ENCODE assay signal across 25 mouse cellular contexts in the genomic region with DNA sequence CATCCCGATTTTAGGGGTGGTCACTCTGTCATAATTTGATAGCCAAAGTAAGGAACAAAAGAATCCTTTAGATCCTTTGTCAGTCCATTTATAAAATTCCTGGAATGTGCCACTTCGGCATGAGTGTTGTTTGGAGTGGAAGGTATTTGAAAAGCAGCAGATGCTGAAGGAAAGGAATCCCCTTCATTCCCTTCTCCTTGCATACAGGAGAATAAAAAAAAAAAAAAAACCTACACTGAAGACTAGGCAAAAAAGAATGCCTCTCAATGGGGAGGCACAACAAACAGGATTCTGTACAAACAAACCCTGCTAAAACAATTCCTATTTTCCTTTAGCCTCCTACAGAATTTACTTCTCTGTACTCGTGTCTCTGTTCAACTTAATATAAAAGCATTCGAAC. TPM values are rescaled to one million over a fixed set of nuclear protein-coding genes. Genes with fewer than 3 reads are reported as not detected.
DNase-seq lines count a peak whose midpoint lies in the region; ATAC-seq and TF ChIP-seq lines count a peak whose summit lies in the region.
"Had no signal": no experiment of that assay in that cellular context is flagged by ENCODE, and none has a peak within 500 bp of the region (broad histone marks: within the 10 kb centered on the region; RNA-seq: fewer than 3 reads in every experiment).

No protein-coding gene starts in this region.

- H3K4me1 ChIP-seq in lung, postnatal 0 days (ENCODE audit: insufficient read depth, low read depth, low read length) = no peaks in the 10 kb centered on the region
- peaks cover 3 to 10% of the 10 kb centered on the region in 2 experiments; a peak in 3 of 4 replicates for H3K4me1 ChIP-seq in MEL (ENCODE audit: control insufficient read depth in 1 of 2, insufficient read depth in 2 of 2, low read length in 2 of 2)
- H3K4me1 ChIP-seq in midbrain, postnatal 0 days (ENCODE audit: insufficient read depth, low read length) = no peaks in the 10 kb centered on the region
- H3K4me1 ChIP-seq: embryonic facial prominence, embryonic 13.5 days; embryonic facial prominence, embryonic 15.5 days; forebrain, embryonic 12.5 days had no signal

- no peak for TF ChIP-seq CTCF in lung, postnatal 0 days (IDR thresholded peaks at IDR 0.05)
- no peak for TF ChIP-seq CTCF in MEL (IDR thresholded peaks at IDR 0.05 in 2 of 3, conservative IDR thresholded peaks at IDR 0.05 in 1 of 3; ENCODE audit: control insufficient read depth in 1 of 3, insufficient read depth in 1 of 3, low read depth in 2 of 3, low read length in 3 of 3, poor library complexity in 1 of 3, severe bottlenecking in 1 of 3)
- no peak for TF ChIP-seq CTCF in midbrain, postnatal 0 days (IDR thresholded peaks at IDR 0.05)

- H3K36me3 ChIP-seq in lung, postnatal 0 days (ENCODE audit: insufficient read depth, low read length) = no peaks in the 10 kb centered on the region
- H3K36me3 ChIP-seq in MEL (ENCODE audit: control insufficient read depth in 1 of 2, insufficient read depth in 2 of 2, low read length in 2 of 2) = peaks cover 0 to 5% of the 10 kb centered on the region in 2 experiments; a peak in 1 of 4 replicates
- no peaks in the 10 kb centered on the region for H3K36me3 ChIP-seq in midbrain, postnatal 0 days (ENCODE audit: insufficient read depth, low read length)
- H3K36me3 ChIP-seq: embryonic facial prominence, embryonic 13.5 days; embryonic facial prominence, embryonic 15.5 days; forebrain, embryonic 10.5 days; forebrain, embryonic 12.5 days; G1E had no signal

- no peak for TF ChIP-seq POLR2A in MEL (IDR thresholded peaks at IDR 0.05; ENCODE audit: control insufficient read depth in 1 of 2, insufficient read depth in 1 of 2, low read depth in 1 of 2, low read length in 2 of 2, poor library complexity in 1 of 2)

- ATAC-seq in lung, postnatal 0 days = no peak
- no peak for ATAC-seq in midbrain, postnatal 0 days (ENCODE audit: low FRiP score)
- ATAC-seq: forebrain, embryonic 14.5 days; forebrain, embryonic 16.5 days; Patski had no signal

- DNase-seq in lung, postnatal 0 days (ENCODE audit: low spot score) = peak; percentile 11
- DNase-seq in lung, postnatal 4 days = no peak
- DNase-seq in MEL (ENCODE audit: low read depth, low spot score) (no peak), R1 (ENCODE audit: low read depth, low spot score) (peak; percentile 36)
- no peak for DNase-seq in midbrain, postnatal 0 days (ENCODE audit: low spot score)
- no peak for DNase-seq in kidney, postnatal 4 days
- DNase-seq: adrenal gland, adult 2 months; adrenal gland, postnatal 10 days; adrenal gland, postnatal 25 days; cerebellum, adult 11 months; cerebellum, adult 18-20 months; cerebellum, adult 8-10 months; cerebellum, adult 9-11 months; cerebellum, postnatal 14 days; cerebellum, postnatal 36 days; embryo, embryonic 11 days had no signal

- no peak overlapping the region for H3K4me3 ChIP-seq in lung, postnatal 0 days (ENCODE audit: low read depth, low read length)
- no peak overlapping the region for H3K4me3 ChIP-seq in MEL (ENCODE audit: control insufficient read depth in 1 of 2, insufficient read depth in 1 of 2, low read depth in 2 of 2, low read length in 2 of 2)
- H3K4me3 ChIP-seq in midbrain, postnatal 0 days (ENCODE audit: low read depth, low read length) = no peak overlapping the region
- H3K4me3 ChIP-seq: embryonic facial prominence, embryonic 13.5 days; embryonic facial prominence, embryonic 15.5 days; erythroblast, embryonic 14.5 days; forebrain, embryonic 10.5 days; forebrain, embryonic 12.5 days had no signal

- 27% methylated on average over 4 of the region's 4 CpGs for WGBS in lung, postnatal 0 days
- 76% methylated on average over 4 of the region's 4 CpGs for WGBS in midbrain, postnatal 0 days

- H3K9me3 ChIP-seq in lung, postnatal 0 days (ENCODE audit: low read length) = no peaks in the 10 kb centered on the region
- no peaks in the 10 kb centered on the region for H3K9me3 ChIP-seq in MEL (replicated peaks; ENCODE audit: insufficient read depth, low read length)
- no peaks in the 10 kb centered on the region for H3K9me3 ChIP-seq in midbrain, postnatal 0 days (ENCODE audit: low read length)
- H3K9me3 ChIP-seq: embryonic facial prominence, embryonic 13.5 days; embryonic facial prominence, embryonic 15.5 days; forebrain, embryonic 10.5 days; forebrain, embryonic 12.5 days; G1E had no signal

- no peak overlapping the region for H3K27ac ChIP-seq in lung, postnatal 0 days (ENCODE audit: low read length)
- no peak overlapping the region for H3K27ac ChIP-seq in MEL (ENCODE audit: control insufficient read depth, low read depth, low read length)
- no peak overlapping the region for H3K27ac ChIP-seq in midbrain, postnatal 0 days (ENCODE audit: low read depth, low read length)
- H3K27ac ChIP-seq: embryonic facial prominence, embryonic 13.5 days; embryonic facial prominence, embryonic 15.5 days; forebrain, embryonic 10.5 days; forebrain, embryonic 12.5 days had no signal

- H3K27me3 ChIP-seq in lung, postnatal 0 days (replicated peaks; ENCODE audit: insufficient read depth, low read length) = no peaks in the 10 kb centered on the region
- no peaks in the 10 kb centered on the region for H3K27me3 ChIP-seq in MEL (ENCODE audit: control insufficient read depth in 1 of 2, insufficient read depth in 2 of 2, low read length in 2 of 2)
- H3K27me3 ChIP-seq in midbrain, postnatal 0 days (ENCODE audit: insufficient read depth, low read length) = no peaks in the 10 kb centered on the region
- H3K27me3 ChIP-seq: embryonic facial prominence, embryonic 13.5 days; embryonic facial prominence, embryonic 15.5 days; forebrain, embryonic 12.5 days had no signal

- TF ChIP-seq EP300 in lung, postnatal 0 days (IDR thresholded peaks at IDR 0.05) = no peak; the same call in 1 of the 2 replicates
- no peak for TF ChIP-seq EP300 in MEL (IDR thresholded peaks at IDR 0.05; ENCODE audit: low read depth in 1 of 2, low read length in 2 of 2)

- H3K79me2 ChIP-seq in MEL (ENCODE audit: control insufficient read depth, insufficient read depth, low read length, poor library complexity) = no peaks in the 10 kb centered on the region

- H3K9ac ChIP-seq in lung, postnatal 0 days (replicated peaks; ENCODE audit: low read depth) = no peak overlapping the region
- H3K9ac ChIP-seq in MEL (ENCODE audit: control insufficient read depth, low read depth, low read length, poor library complexity, severe bottlenecking) = no peak overlapping the region
- H3K9ac ChIP-seq in midbrain, postnatal 0 days (replicated peaks; ENCODE audit: low read length, poor library complexity, severe bottlenecking) = no peak overlapping the region
- H3K9ac ChIP-seq: embryonic facial prominence, embryonic 13.5 days; embryonic facial prominence, embryonic 15.5 days; forebrain, embryonic 12.5 days had no signal

- no peak overlapping the region for H3K4me2 ChIP-seq in lung, postnatal 0 days (replicated peaks; ENCODE audit: low read depth, low read length)
- no peak overlapping the region for H3K4me2 ChIP-seq in midbrain, postnatal 0 days (ENCODE audit: low read depth, low read length, poor library complexity, severe bottlenecking)
- H3K4me2 ChIP-seq: embryonic facial prominence, embryonic 13.5 days; embryonic facial prominence, embryonic 15.5 days; forebrain, embryonic 12.5 days had no signal

- no peak for TF ChIP-seq RAD21 in MEL (IDR thresholded peaks at IDR 0.05; ENCODE audit: low read depth, low read length)

TF ChIP-seq in MEL, 35 proteins besides CTCF, POLR2A, EP300 and RAD21:
- peak; percentile 73 for TF ChIP-seq ZNF384 (IDR thresholded peaks at IDR 0.05; ENCODE audit: low read depth, low read length)
- TF ChIP-seq E2F4 (IDR thresholded peaks at IDR 0.05; ENCODE audit: borderline replicate concordance, low read depth, low read length) = no peak

RNA-seq across cellular contexts. Expression of a gene that starts 59.7 kb away (rescaled TPM):
- polyA plus RNA-seq in lung, postnatal 0 days (2015; fragmentation: Nextera tagmentation; extraction: Ambion mirVana) = 18.0 and 20.4 TPM in 2 replicates
- total RNA-seq in MEL (2012; rRNA removed) = 25.9 and 31.3 TPM in 2 replicates
- 10 to 100 TPM; 52.3 to 57.9 TPM for polyA plus RNA-seq in MEL (2012; ENCODE audit: insufficient read depth in 1 of 2, insufficient read length in 2 of 2, low read depth in 1 of 2, low replicate concordance in 2 of 2, missing spikeins in 1 of 2)
- 49.9 and 69.1 TPM in 2 replicates for total RNA-seq in midbrain, postnatal 0 days (2014; rRNA removed)
- 36.5 and 36.8 TPM in 2 replicates for polyA plus RNA-seq in midbrain, postnatal 0 days (2015; fragmentation: Nextera tagmentation; extraction: Ambion mirVana)

Comparison
In these comparisons a context has a peak if more than half of its experiments do, and no peak if none do; other contexts are left out.
1. DNase-seq: peak in lung, postnatal 0 days (single experiment) and R1 (single experiment); none in lung, postnatal 4 days (0 of 2), MEL (single experiment), midbrain, postnatal 0 days (single experiment) and kidney, postnatal 4 days (0 of 2).